In genomic region chr1:89643445-89644100, GRCm38 (mm10) we compare ENCODE assay signal across 9 mouse cellular contexts.
DNase-seq lines count a peak whose midpoint lies in the region; ATAC-seq lines count a peak whose summit lies in the region.
"Had no signal": no experiment of that assay in that cellular context is flagged by ENCODE, and none has a peak within 500 bp of the region (broad histone marks: within the 10 kb centered on the region; RNA-seq: fewer than 3 reads in every experiment).

No protein-coding gene starts in this region.

- H3K9me3 ChIP-seq in limb, embryonic 11.5 days (ENCODE audit: control insufficient read depth, low read length): no peaks in the 10 kb centered on the region
- H3K9me3 ChIP-seq in limb, embryonic 10.5 days (replicated peaks): no peaks in the 10 kb centered on the region
- H3K9me3 ChIP-seq in lung, embryonic 16.5 days (ENCODE audit: control insufficient read depth, low read length): no peaks in the 10 kb centered on the region
- H3K9me3 ChIP-seq: neural tube, embryonic 12.5 days had no signal

- H3K27ac ChIP-seq in limb, embryonic 11.5 days (replicated peaks; ENCODE audit: low read depth, low read length): no peak overlapping the region
- H3K27ac ChIP-seq in limb, embryonic 10.5 days: no peak overlapping the region
- H3K27ac ChIP-seq in lung, embryonic 16.5 days (ENCODE audit: low read length): 0 out of 2 replicates have a peak overlapping the region, but pooled peaks have one; percentile 11
- H3K27ac ChIP-seq: neural tube, embryonic 12.5 days had no signal

- WGBS in limb, embryonic 11.5 days: 73% methylated on average over 8 of the region's 8 CpGs
- 74% methylated on average over 8 of the region's 8 CpGs for WGBS in limb, embryonic 10.5 days
- WGBS in lung, embryonic 16.5 days: 51% methylated on average over 8 of the region's 8 CpGs

- no peak overlapping the region for H3K4me2 ChIP-seq in limb, embryonic 11.5 days (ENCODE audit: low read depth, severe bottlenecking)
- H3K4me2 ChIP-seq in lung, embryonic 16.5 days (ENCODE audit: low read depth, low read length): peak overlapping the region; percentile 13; the same call in 1 of the 2 replicates
- H3K4me2 ChIP-seq: neural tube, embryonic 12.5 days had no signal

- peaks cover 3% of the 10 kb centered on the region; the same call in 1 of the 2 replicates for H3K4me1 ChIP-seq in limb, embryonic 11.5 days (ENCODE audit: control insufficient read depth, insufficient read depth, low read length)
- peaks cover 31% of the 10 kb centered on the region for H3K4me1 ChIP-seq in limb, embryonic 10.5 days
- no peaks in the 10 kb centered on the region for H3K4me1 ChIP-seq in lung, embryonic 16.5 days (replicated peaks; ENCODE audit: control insufficient read depth, insufficient read depth, low read length)

- no peak overlapping the region for H3K4me3 ChIP-seq in limb, embryonic 11.5 days (ENCODE audit: low read depth, low read length)
- H3K4me3 ChIP-seq in limb, embryonic 10.5 days: no peak overlapping the region
- H3K4me3 ChIP-seq in lung, embryonic 16.5 days (ENCODE audit: low read length): no peak overlapping the region
- H3K4me3 ChIP-seq: neural tube, embryonic 12.5 days had no signal

- H3K36me3 ChIP-seq in limb, embryonic 11.5 days (ENCODE audit: control insufficient read depth, insufficient read depth, low read length): no peaks in the 10 kb centered on the region; the same call in 1 of the 2 replicates
- peaks cover 7% of the 10 kb centered on the region for H3K36me3 ChIP-seq in limb, embryonic 10.5 days
- peaks cover 2% of the 10 kb centered on the region; the same call in 1 of the 2 replicates for H3K36me3 ChIP-seq in lung, embryonic 16.5 days (ENCODE audit: control insufficient read depth, insufficient read depth, low read length)

- H3K9ac ChIP-seq in limb, embryonic 11.5 days (ENCODE audit: low read length): no peak overlapping the region
- no peak overlapping the region for H3K9ac ChIP-seq in lung, embryonic 16.5 days (ENCODE audit: low read length)
- H3K9ac ChIP-seq: neural tube, embryonic 12.5 days had no signal

- H3K27me3 ChIP-seq in limb, embryonic 11.5 days (ENCODE audit: control insufficient read depth, insufficient read depth, low read length): no peaks in the 10 kb centered on the region
- peaks cover 10% of the 10 kb centered on the region; the same call in 1 of the 2 replicates for H3K27me3 ChIP-seq in limb, embryonic 10.5 days (ENCODE audit: low read depth, poor library complexity, severe bottlenecking)
- H3K27me3 ChIP-seq in lung, embryonic 16.5 days (ENCODE audit: control insufficient read depth, insufficient read depth, low read depth, low read length): no peaks in the 10 kb centered on the region
- H3K27me3 ChIP-seq: neural tube, embryonic 12.5 days had no signal

- no peak for ATAC-seq in limb, embryonic 11.5 days (ENCODE audit: insufficient number of reproducible peaks, low FRiP score, low TSS enrichment, low read depth)
- ATAC-seq in lung, embryonic 16.5 days (ENCODE audit: low read depth): peak; percentile 24; the same call in 1 of the 2 replicates
- no peak for ATAC-seq in monocyte, adult 5-6 weeks (replicated peaks; ENCODE audit: insufficient number of reproducible peaks, low FRiP score, low TSS enrichment, poor library complexity, severe bottlenecking)

- peak; percentile 70 for DNase-seq in limb, embryonic 11.5 days (ENCODE audit: low spot score)
- DNase-seq in limb, embryonic 10.5 days (ENCODE audit: low spot score): no peak
- peak; percentile 51 for DNase-seq in adipocyte (ENCODE audit: low spot score)
- peak; percentile 53 for DNase-seq in forelimb bud, embryonic 11.5 days (ENCODE audit: low read depth, low spot score)
- DNase-seq in kidney, adult 9 months: peak; percentile 56
- DNase-seq in skeletal muscle tissue, adult 2 months (ENCODE audit: low read depth, low spot score): peak; percentile 24
